Mouse (Mus musculus): ENCODE measurements around the gene Vwa8.

Gene Vwa8

GRCm38 (mm10) chr14:79139918-79140825 is 291.3 kb downstream of the Vwa8 start:
- DNase-seq (ENCODE audit: low read depth, low spot score), result peak; percentile 58

GRCm38 (mm10) chr14:79140826-79141219 is 292.0 kb downstream of the Vwa8 start:
- DNase-seq (ENCODE audit: low read depth, low spot score), result peak; percentile 24

GRCm38 (mm10) chr14:79142342-79142741 is 293.5 kb downstream of the Vwa8 start:
- DNase-seq (ENCODE audit: low read depth, low spot score), result no peak

GRCm38 (mm10) chr14:79143696-79144095 is 294.8 kb downstream of the Vwa8 start:
- DNase-seq (ENCODE audit: low read depth, low spot score), result no peak

- no peak for DNase-seq (ENCODE audit: low read depth, low spot score)
Observed at GRCm38 (mm10) chr14:79144278-79145224, 295.7 kb downstream of the Vwa8 start.

- DNase-seq (ENCODE audit: low read depth, low spot score), result no peak
Observed at GRCm38 (mm10) chr14:79151711-79152110, 302.9 kb downstream of the Vwa8 start.

- DNase-seq (ENCODE audit: low read depth, low spot score), result no peak
Observed at GRCm38 (mm10) chr14:79153896-79154295, 305.0 kb downstream of the Vwa8 start.

- DNase-seq (ENCODE audit: low read depth, low spot score), result no peak
Observed at GRCm38 (mm10) chr14:79154961-79155360, 306.1 kb downstream of the Vwa8 start.

GRCm38 (mm10) chr14:79156526-79157411 is 307.9 kb downstream of the Vwa8 start:
- no peak for DNase-seq (ENCODE audit: low read depth, low spot score)

GRCm38 (mm10) chr14:79157451-79158218 is 308.8 kb downstream of the Vwa8 start:
- DNase-seq (ENCODE audit: low read depth, low spot score), result no peak

- no peak for DNase-seq (ENCODE audit: low read depth, low spot score)
Observed at GRCm38 (mm10) chr14:79158219-79158521, 309.3 kb downstream of the Vwa8 start.

GRCm38 (mm10) chr14:79158673-79159200 is 309.9 kb downstream of the Vwa8 start:
- DNase-seq (ENCODE audit: low read depth, low spot score), result no peak

- no peak for DNase-seq (ENCODE audit: low read depth, low spot score)
Observed at GRCm38 (mm10) chr14:79159451-79159850, 310.6 kb downstream of the Vwa8 start.

GRCm38 (mm10) chr14:79160486-79160885 is 311.6 kb downstream of the Vwa8 start:
- no peak for DNase-seq (ENCODE audit: low read depth, low spot score)

- no peak for DNase-seq (ENCODE audit: low read depth, low spot score)
Observed at GRCm38 (mm10) chr14:79160966-79161365, 312.1 kb downstream of the Vwa8 start.

GRCm38 (mm10) chr14:79161741-79162140 is 312.9 kb downstream of the Vwa8 start:
- no peak for DNase-seq (ENCODE audit: low read depth, low spot score)

GRCm38 (mm10) chr14:79162678-79163077 is 313.8 kb downstream of the Vwa8 start:
- DNase-seq (ENCODE audit: low read depth, low spot score), result no peak

GRCm38 (mm10) chr14:79164334-79164733 is 315.5 kb downstream of the Vwa8 start:
- DNase-seq (ENCODE audit: low read depth, low spot score), result no peak

GRCm38 (mm10) chr14:79164925-79165324 is 316.1 kb downstream of the Vwa8 start:
- DNase-seq (ENCODE audit: low read depth, low spot score), result peak; percentile 40

GRCm38 (mm10) chr14:79174526-79174925 is 325.7 kb downstream of the Vwa8 start:
- no peak for DNase-seq (ENCODE audit: low read depth, low spot score)
